Mouse (Mus musculus) mesoderm, embryonic 11.5 days (tissue): ENCODE data around the gene Cyb561.

Experiments
- DNase-seq: peaks from one replicate; pipeline ENCODE4 v3.0.0-alpha.2; 2012; ENCODE audit warnings: low read depth, low spot score

Cyb561 gene

GRCm38 (mm10) chr11:105952911-105953386, at the start of gene Cyb561:
Gene Cyb561 (minus strand): TSS chr11:105953336.
- DNase-seq, result no peak

DNA sequence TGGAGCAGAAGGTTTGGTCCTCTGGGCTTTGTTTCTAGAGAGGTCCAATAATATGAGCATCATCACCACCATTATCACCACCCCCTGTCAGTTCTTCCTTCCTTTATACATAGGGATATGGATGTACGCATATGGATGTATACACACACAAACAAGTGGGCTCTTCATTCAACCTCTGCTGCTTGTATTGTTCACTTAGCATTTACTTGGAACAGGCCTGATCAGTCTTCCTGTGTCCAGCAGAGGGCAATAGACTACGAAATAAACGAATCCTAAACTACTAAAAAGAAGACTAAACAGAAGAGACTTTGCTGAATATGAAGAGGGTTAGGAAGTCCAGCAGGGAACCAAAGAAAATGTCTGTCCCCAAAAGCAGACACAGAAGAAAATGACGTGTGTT, 48.6 kb upstream of the Cyb561 start:
- peak; percentile 11 for DNase-seq

DNA sequence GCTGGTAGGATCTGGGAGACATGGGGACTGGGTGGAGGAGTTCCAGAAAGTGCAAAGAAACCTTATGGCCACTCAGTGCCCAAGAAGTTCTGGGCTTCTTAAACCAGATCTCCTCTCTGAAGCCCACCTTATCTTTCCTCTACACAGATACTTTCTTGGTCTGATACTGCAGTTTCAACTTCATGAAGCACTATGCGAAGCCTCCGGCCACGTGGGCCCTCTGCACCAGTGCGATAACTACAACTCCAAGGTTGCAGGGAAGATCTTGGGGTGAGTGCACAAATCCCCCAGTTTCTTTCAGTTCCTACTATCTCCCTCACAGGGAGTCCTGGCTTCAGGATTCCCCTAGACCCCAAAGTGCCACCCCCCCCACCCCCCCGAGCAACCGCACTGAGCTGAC, 46.9 kb upstream of the Cyb561 start:
- no peak for DNase-seq

GRCm38 (mm10) chr11:105994375-105994774, 41.2 kb upstream of the Cyb561 start, which contains the start of gene Ace3:
Gene Ace3 (plus strand): TSS chr11:105994675.
- DNase-seq, result no peak

DNA sequence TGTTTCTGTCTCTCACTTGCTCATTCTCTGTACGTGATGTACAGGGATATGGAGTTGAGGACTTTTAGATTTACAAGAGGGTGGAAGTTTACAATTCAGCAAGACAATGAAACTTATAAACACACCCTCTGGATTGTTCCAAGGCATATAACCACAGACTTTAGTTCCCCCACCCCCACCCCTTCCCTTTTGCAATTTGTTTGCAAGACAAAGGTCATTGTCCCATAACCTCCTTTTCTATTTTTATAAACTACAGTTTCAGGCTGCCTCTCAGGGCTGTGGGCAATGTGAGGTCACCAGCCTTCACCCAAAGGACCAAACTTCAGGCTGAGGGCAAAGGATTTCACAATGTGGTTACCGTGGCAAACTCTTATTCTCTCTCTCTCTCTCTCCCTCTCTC, 37.1 kb upstream of the Cyb561 start:
- DNase-seq, result no peak

- no peak for DNase-seq
Measured at GRCm38 (mm10) chr11:105989446-105989845, 36.3 kb upstream of the Cyb561 start.

DNA sequence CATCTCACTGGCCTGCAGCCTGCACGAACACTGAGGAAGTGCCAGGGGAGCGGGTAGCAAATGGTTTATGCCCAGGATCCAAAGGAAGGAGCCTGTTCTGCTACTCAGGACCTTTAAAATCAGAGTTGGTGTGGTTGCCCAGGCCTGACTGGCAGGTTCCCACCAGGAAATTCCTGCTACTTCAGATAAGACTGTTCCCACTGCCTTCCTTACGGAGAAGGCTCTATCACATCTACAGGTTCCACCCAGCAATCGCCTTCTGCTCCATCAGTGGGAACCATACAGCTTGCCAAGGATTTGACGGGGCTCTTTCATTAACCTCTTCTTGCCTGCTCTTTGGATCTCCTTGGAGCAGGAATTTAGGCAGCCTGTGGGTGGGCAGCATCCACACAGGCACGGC, 34.3 kb upstream of the Cyb561 start:
- no peak for DNase-seq

DNA sequence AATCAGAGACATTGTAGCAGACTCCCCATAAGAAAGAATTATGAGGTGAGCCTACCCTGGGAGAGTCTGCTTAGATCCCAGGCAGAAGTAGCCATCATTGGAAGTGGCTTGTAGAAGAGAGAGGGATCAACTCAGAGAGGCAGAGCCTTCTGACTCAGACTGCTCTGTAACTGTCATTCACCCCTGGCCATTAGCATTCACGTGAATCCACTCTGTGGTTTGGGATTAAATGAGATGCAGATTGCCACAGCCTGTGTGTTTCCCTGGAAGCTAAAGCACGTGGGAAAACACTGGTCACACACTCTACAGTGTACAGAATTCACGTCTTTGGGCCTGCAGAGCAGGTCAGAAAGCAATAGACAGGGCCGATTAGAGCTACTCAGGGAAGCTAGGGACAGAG, 31.3 kb upstream of the Cyb561 start:
- DNase-seq, result no peak

DNA sequence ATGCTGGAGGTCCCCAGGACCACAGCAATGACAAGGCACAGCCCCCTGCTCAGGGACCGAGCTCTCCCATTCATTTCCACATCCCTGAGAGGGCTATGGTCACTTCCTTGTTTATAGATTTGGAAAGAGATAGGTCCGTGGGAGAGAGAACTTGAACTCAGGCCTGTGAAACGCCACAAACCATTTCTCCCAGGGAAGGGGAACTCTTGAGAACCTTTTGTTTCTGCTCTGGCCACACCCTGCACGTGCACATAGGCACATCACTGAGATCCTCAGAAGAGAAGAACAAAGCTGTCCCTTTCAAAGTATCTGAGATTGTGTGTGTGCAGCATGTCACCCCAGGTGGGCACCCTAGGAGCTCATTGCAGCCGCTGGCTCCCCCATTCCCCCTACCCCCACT, 25.5 kb upstream of the Cyb561 start:
- no peak for DNase-seq

GRCm38 (mm10) chr11:105978232-105978631, 25.1 kb upstream of the Cyb561 start:
- DNase-seq, result no peak

DNA sequence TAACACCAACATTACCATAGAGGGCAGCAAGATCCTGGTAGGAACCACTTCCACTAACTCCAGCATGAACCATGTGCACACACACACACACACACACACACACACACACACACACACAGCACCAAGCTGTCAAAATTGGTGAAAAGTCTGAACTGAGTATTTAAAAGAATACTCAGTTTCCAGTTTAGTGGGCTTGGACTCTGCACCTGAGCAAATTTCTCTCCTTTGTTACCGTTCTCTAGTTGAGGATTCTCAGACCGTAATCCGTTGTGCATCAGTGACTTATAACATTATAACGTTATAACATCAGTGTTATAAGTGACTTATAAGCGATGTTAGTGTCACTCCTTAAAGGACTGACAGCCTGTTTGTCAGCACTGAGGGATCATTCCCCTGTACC, 22.5 kb upstream of the Cyb561 start:
- no peak for DNase-seq

GRCm38 (mm10) chr11:105975050-105975449, 21.9 kb upstream of the Cyb561 start:
- no peak for DNase-seq

DNA sequence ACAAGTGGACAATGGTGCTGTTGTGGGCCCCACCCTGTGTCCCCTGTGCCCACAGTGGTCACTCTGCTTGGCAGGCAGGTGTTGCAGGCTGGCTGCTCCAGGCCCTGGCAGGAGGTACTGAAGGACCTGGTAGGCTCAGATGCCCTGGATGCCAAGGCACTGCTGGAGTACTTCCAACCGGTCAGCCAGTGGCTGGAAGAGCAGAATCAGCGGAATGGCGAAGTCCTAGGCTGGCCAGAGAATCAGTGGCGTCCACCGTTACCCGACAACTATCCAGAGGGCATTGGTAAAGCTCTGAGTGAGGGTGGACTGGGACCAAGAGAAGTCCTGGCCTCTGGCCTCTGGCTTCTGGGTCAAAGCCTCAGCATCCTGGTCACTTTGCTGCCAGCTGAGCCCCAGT, 21.5 kb upstream of the Cyb561 start:
- no peak for DNase-seq

DNA sequence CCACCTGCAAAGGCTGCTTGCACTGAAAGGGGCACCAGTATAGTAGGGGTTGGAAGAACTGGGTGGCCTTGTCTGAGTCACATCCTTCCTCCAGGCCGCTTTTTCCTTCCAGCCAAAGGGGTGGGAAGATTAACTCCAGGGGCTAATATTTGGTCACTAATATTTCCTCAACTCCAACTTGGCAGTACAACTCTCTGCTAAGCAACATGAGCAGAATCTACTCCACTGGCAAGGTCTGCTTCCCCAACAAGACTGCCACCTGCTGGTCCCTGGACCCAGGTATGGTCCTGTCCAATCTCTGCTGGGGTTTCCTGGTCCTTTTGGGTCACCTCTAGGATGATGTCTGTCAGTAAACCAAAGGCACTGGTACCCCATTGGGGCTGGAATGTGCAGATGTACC, 16.4 kb upstream of the Cyb561 start:
- no peak for DNase-seq

DNA sequence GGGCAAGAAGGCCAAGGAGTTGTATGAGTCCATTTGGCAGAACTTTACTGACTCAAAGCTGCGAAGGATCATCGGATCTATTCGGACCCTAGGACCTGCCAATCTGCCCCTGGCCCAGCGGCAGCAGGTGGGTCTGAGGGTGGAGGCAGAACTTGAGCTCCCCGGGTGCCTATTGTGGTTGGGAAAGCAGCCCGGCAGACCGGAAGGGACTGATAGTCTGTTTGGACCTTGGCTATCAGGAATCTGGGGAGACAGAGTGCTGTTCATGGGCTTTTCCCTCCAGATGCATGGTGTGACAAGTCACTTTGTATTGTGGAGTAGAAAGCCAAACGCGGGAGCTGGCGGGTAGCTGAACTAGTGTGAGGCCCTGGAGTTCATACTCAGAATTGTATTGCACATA, 15.8 kb upstream of the Cyb561 start:
- DNase-seq, result no peak

GRCm38 (mm10) chr11:105967741-105968574, 14.8 kb upstream of the Cyb561 start, which contains the start of gene Ace:
Gene Ace (plus strand): TSS chr11:105967945.
- peak; percentile 34 for DNase-seq

DNA sequence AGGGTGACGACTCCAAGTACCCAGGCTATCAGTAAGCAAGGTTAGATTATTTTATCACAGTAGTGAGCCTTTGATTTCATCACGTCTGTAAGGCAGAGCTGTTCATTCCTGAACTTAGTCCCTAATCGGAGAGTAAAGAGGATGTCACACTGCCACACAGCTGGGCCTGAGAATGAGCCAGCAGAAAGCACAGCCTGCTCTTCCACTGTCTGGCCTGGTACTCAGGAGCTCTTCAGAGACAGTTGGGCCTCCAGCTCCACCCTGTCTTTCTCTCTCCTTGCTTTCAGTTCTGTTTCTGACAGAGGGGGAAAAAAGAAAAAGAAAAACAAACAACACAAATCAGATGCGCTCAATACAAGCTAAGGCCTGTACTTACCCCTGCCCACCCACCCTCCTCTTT, 13.2 kb upstream of the Cyb561 start:
- DNase-seq, result no peak

GRCm38 (mm10) chr11:105964691-105965090, 11.6 kb upstream of the Cyb561 start:
- peak; percentile 37 for DNase-seq

- DNase-seq, result no peak
Measured at GRCm38 (mm10) chr11:105959355-105959754, 6.2 kb upstream of the Cyb561 start.

GRCm38 (mm10) chr11:105958566-105958965, 5.4 kb upstream of the Cyb561 start:
- no peak for DNase-seq

- DNase-seq, result no peak
Measured at GRCm38 (mm10) chr11:105957501-105957900, 4.4 kb upstream of the Cyb561 start.

- no peak for DNase-seq
Measured at GRCm38 (mm10) chr11:105955815-105956430, 2.8 kb upstream of the Cyb561 start.

DNA sequence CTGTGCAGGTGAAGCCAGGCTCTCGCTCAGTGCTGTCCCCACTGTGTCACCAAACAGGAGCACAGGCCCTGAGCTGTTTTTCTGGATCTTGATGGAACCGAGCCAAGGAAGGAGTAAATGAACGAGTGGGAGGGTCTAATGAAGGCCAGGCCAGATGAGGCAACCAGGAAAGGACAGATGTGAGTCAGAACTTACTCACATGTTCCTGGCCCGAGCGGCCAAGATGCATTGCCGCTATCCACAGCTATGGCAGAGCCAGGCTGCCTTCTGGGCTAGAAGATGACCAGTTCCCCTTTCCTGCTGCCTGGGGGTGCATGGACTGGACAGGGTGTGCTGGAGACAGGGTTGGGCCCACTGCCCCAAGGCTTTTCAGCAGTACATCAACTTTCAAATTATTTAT, 266 bp upstream of the Cyb561 start:
- DNase-seq, result no peak
